Mouse (Mus musculus) adrenal gland, postnatal 10 days (tissue): Measurements from ENCODE around the gene Cwc25. TPM values are rescaled to one million over a fixed set of nuclear protein-coding genes. Genes with fewer than 3 reads are reported as not detected.

Experiments
- DNase-seq: peaks from one replicate; pipeline ENCODE4 v3.0.0; 2021; ENCODE audit warnings: mixed read lengths
- microRNA-seq: library from miRNA; unstranded; fragments of <30 nt; microRNA quantifications from one replicate; pipeline ENCODE4 v1.2.0, GENCODE M21; 2021
- total RNA-seq, 2 experiments: library from RNA; stranded (reverse); gene quantifications; 2 replicates each; pipeline ENCODE4 v1.2.3; 2021

Gene Cwc25
- total RNA-seq, 2 experiments from 2014 or later = 19.9 to 20.0 TPM

DNA sequence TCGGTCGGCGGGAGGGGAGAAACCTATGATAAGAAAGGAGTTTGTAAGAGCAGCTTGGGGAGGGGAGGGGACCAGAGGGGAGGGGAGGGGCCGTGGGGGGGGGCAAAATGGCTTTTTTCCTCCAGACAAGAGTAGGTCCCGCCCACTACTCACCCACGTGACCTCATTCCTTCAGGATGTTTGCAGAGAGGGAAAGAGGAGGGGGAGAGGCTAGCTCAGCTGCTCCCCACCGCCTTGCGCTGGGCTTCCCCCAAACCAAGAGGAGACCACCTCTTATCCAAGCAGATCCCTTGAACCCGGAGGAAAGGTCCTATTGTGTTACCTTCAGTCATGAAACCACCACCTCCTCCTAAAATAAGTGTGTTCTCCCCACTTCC is 66.7 kb downstream of the Cwc25 start:
- peak; percentile 91 for DNase-seq

DNA sequence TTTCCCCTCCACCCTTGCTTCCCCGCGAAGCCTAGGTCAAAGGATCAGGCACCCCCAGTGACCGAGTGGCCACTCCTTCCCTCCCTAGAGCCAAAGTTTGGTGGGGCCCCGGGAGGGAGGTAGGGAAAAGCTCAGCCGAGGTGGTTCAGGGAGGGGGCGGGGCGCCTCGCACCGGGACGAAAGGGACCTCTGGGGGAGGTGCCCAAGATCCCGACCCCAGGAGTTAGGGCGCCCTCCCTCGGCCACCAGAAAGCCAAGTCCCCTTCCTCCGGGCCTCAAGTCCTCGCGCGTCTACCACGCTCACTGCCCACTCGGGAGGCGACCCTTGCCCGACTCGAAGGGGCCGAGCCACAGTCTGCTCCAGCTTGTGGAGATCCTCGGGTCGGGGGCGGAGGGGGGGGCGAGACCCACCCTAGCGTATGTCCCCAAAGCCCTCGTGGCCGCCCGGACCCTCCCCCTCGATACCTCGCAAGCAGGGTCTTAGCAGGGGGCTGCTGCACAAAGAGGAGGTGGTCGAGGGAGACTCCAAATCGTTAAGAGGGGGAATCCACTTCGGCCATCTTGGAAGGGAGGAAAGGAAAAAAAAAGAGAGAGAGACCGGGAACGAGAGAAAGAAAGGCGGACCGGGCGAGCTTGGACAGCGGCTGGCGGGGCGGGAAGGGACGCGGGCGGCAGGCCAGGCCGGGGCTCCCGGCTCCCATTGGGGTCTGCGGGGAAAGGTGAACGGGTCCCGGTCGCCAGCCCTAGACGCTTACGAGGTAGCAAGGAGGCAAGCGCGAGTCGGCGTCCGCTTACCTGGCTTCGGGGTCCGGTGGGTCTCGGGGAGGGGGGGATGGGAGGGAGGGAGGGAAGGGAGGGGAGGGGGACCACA is 67.4 kb downstream of the Cwc25 start:
- peak; percentile 89 for DNase-seq

- peak; percentile 27 for DNase-seq
Observed at GRCm38 (mm10) chr11:97697891-97698529, 68.3 kb downstream of the Cwc25 start.

GRCm38 (mm10) chr11:97697199-97697890 is 69.0 kb downstream of the Cwc25 start:
- DNase-seq = no peak

DNA sequence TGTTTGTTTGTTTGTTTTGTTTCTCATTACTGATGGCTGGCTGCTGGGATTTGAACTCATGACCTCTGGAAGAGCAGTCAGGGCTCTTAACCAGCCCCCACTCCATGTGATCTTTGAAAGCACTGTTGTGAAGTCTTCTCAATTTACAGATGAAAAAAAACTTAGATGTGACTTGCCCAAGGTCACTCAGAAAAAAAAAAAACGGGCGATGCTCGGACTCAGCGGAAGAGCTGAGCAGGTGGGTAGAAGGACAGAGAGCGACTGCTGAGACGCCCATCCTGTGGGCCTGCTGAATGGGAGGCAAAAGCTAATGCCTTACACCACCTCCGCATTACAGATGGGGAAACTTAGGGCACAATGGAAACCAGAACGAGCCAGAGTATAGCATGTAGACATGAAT is 69.7 kb downstream of the Cwc25 start:
- no peak for DNase-seq

DNA sequence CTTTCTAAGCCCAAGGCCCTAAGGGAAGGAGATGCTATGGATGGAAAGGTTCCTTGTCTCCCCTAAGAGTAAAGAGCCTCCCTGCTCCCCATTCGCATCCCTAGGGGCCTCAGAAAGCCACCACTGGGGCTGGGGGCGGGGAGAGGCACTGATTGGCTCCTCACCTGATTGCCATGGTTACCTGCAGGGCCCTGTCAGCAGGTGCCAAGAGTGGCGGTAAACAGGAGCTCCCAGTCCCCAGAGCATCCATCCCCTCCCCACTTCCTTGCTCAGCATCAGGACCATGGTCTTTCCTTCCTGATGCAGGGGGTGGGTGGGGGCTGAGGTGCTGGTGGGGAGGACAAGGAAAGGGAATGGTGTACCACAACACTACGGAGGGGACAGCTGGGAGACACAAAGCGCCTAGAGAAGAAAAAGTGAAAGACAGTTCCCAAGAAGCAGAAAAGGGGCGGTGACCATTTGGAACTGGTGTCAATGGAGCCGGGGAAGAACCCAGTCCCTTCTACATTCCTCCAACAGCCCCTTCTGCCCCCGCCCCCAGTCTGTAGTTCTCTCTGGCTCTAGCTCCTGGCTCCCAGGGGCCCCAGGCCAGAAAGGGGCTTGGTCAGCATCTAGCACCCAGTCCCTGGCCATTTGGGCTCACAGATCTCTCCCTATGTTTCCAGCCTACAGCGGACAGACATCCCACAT is 70.5 kb downstream of the Cwc25 start:
- DNase-seq = no peak

Small RNAs within 50 kb of the gene (microRNA-seq; reads per million reads assigned to microRNA genes)
- 3.2 reads per million for gene Mir8102

Other genes with a start within 250 kb of the Cwc25 start
- 10 to 100 TPM in 1 of 2 experiments, 1 to 10 TPM in 1; 7.1 to 10.1 TPM for gene Srcin1, start 190.4 kb downstream of the Cwc25 start, total RNA-seq
- 1 to 10 TPM; 3.5 to 5.1 TPM for gene Epop, start 136.9 kb downstream of the Cwc25 start, total RNA-seq
- gene Mllt6, start 103.1 kb downstream of the Cwc25 start, total RNA-seq = 10 to 100 TPM; 36.1 to 48.2 TPM
- 100 to 1,000 TPM; 260 to 277 TPM for gene Cisd3, start 80.7 kb downstream of the Cwc25 start, total RNA-seq
- 10 to 100 TPM; 29.7 to 41.0 TPM for gene Pcgf2, start 66.1 kb downstream of the Cwc25 start, total RNA-seq
- 100 to 1,000 TPM; 231 to 234 TPM for gene Psmb3, start 63.2 kb downstream of the Cwc25 start, total RNA-seq
- gene Pip4k2b, start 21.9 kb downstream of the Cwc25 start, total RNA-seq = 10 to 100 TPM; 27.3 to 33.3 TPM
- gene 1700001P01Rik, start 9.4 kb upstream of the Cwc25 start, total RNA-seq = under 1 TPM in 1 of 2 experiments, not detected in 1; 0.51 TPM
- gene Rpl23, start 15.9 kb upstream of the Cwc25 start, total RNA-seq = 100 to 1,000 TPM; 958 to 975 TPM
- 100 to 1,000 TPM; 107 to 122 TPM for gene Lasp1, start 32.4 kb upstream of the Cwc25 start, total RNA-seq
- gene B230217C12Rik, start 74.2 kb upstream of the Cwc25 start, total RNA-seq = 1 to 10 TPM; 2.0 to 3.1 TPM
- gene Fbxo47, start 117.6 kb upstream of the Cwc25 start, total RNA-seq = 1 to 10 TPM in 1 of 2 experiments, under 1 TPM in 1; 0.69 to 1.3 TPM
- gene Plxdc1, start 219.9 kb upstream of the Cwc25 start, total RNA-seq = 1 to 10 TPM; 3.4 to 7.2 TPM
- gene Arl5c, start 229.6 kb upstream of the Cwc25 start, total RNA-seq = 1 to 10 TPM; 3.1 to 3.8 TPM